Mouse (Mus musculus) right cerebral cortex, postnatal 36 days (tissue): ENCODE measurements around the gene Olfr1111.
"Not testable (repeated sequence)": the region's sequence is repeated elsewhere in the genome, so short reads cannot be mapped to it uniquely, and the experiment has no call there.

Experiments used
- DNase-seq, 2 experiments: peaks; one replicate each; pipeline ENCODE4 v3.0.0; 2022; ENCODE audit warnings: low spot score in 2 of 2, mixed read lengths in 1 of 2

The Olfr1111 gene

DNA sequence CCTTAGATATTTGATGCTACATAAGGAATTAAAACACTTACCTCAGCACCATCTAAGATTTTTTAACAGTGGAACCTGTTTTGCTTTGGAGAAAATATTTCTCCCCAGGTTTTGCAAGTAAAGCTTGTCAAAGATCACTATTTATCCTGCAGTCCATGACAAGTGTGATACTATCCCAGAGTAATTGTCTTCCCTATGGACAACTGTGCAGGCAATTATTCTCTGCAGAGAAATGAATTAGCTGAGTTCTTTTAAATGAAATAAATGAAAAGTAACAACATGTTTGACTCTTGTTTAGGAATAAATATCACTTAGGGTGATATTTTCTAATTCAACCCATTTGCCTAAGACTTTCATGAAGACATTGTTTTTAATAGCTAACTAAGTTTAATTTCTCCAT, at the start of gene Olfr1111:
Olfr1111 (minus strand) TSS at position 101 of the 400 bp plus-strand sequence.
- DNase-seq, result no peak

DNA sequence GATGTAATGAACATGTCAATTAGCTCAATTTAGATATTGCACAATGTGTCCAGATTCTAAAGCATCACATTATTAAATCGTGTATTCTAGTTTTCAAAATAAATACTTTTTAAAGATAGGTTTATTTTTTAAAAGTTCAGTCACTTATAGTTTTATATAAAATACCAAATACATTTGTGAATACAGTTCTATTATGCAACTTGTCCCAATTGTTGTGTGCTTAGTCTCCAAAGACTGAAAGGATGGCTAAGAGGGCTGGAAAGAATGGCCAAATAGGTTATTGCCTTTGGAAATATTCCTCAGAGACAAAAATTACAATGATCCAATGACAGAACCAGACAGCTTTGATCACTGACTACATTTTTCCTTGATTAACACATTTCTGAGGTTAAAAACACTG, 35.1 kb upstream of the Olfr1111 start, which contains the start of gene Olfr1112:
Olfr1112 (plus strand) TSS at position 301 of the 400 bp plus-strand sequence.
- DNase-seq, result no peak

DNA sequence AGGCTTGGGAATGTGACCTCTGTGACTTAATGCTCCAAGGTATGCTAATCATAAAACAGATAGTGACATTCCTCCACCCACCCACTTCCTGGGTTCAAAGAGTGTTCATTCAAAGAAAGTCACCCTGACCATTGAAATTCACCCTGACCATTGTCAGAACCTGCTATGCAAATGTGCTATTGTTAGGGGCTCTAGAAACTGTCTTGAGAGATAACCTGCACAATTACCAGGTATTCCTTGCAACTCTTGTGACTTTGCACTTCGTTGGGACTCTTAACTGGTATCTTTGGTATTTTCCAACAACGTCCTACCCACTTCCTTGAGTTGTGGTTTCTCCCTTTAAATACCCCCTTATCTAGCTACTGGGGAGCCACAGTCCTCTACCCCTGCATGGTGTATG, 15.3 kb upstream of the Olfr1111 start:
- DNase-seq, result not testable (repeated sequence)

DNA sequence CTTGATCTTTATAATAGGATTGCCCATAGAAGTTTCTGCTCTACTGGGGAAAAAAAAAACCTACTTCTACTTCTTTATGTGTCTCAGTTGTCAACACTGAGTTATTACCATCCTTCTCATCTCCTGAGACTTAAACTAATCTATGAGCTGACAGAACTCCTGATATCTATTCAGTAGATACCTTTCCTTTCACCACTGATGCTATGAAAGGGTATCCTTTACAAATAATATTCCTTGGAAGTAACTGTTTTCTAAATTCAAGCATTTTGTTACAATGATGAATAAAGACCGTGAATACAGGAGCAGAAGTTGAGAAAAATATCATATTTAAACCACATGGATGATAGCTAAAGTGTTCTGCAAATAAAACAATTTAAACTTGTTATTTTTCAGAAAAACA, 12.2 kb downstream of the Olfr1111 start, which contains the start of gene Olfr1110:
Olfr1110 (minus strand) TSS at position 101 of the 400 bp plus-strand sequence.
- no peak for DNase-seq

DNA sequence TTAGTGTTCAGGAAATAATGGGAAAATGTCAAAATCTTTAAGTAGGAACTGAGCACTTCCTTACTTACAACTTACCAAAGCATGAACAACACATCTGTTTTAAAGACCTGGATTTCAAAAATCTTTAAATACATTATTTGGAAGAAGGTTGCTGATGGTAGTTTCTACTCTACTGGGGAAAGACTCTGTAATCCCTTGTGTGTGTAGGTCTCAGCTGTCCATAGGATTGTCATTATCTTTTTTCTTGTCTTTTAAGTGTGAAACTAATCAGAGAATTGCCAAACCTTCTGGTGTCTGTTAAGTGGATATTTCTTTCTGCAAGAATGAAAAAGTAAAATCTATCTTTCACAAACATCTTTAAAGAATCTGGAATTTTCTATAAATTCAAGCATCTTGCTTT, 38.0 kb downstream of the Olfr1111 start, which contains the start of gene Olfr259:
Olfr259 (minus strand) TSS at position 101 of the 400 bp plus-strand sequence.
- DNase-seq, result no peak
